In genomic region chr5:64862269-64862668, GRCm38 (mm10) we compare ENCODE assay signal across 8 mouse cellular contexts. TPM values are rescaled to one million over a fixed set of nuclear protein-coding genes. Genes with fewer than 3 reads are reported as not detected.
A peak's percentile ranks its signal among the peaks of the same experiment; 100 is the strongest.
DNase-seq lines count a peak whose midpoint lies in the region; ATAC-seq and TF ChIP-seq lines count a peak whose summit lies in the region.

No protein-coding gene starts in this region.

- peaks cover 6% of the 10 kb centered on the region for H3K9me3 ChIP-seq in E14TG2a.4 (ENCODE audit: low read length)
- H3K9me3 ChIP-seq in kidney, embryonic 15.5 days (replicated peaks): no peaks in the 10 kb centered on the region
- H3K9me3 ChIP-seq in liver, postnatal 0 days (ENCODE audit: low read length): no peaks in the 10 kb centered on the region

- TF ChIP-seq CTCF in E14TG2a.4 (conservative IDR thresholded peaks at IDR 0.05; ENCODE audit: low read length): no peak
- no peak for TF ChIP-seq CTCF in liver, postnatal 0 days (IDR thresholded peaks at IDR 0.05; ENCODE audit: low read depth)

- peak; percentile 16; the same call in 1 of the 2 replicates for ATAC-seq in kidney, embryonic 15.5 days (replicated peaks; ENCODE audit: low FRiP score)
- ATAC-seq in liver, postnatal 0 days: no peak
- ATAC-seq in erythroblast, adult 5-6 weeks (replicated peaks; ENCODE audit: low FRiP score, poor library complexity, severe bottlenecking): no peak

- peak; percentile 97 for DNase-seq in heart, adult 11 months
- no peak for DNase-seq in heart, postnatal 25 days (ENCODE audit: low spot score)
- peak; percentile 49 to 57 for DNase-seq in frontal cortex, postnatal 36 days (ENCODE audit: low spot score in 2 of 2)
- no peak for DNase-seq in liver, postnatal 0 days
- no peak for DNase-seq in adrenal gland, postnatal 4 days (ENCODE audit: low spot score in 2 of 2)

- no peak for TF ChIP-seq EP300 in liver, postnatal 0 days (IDR thresholded peaks at IDR 0.05; ENCODE audit: low read depth)

- peak overlapping the region; percentile 48; the same call in 1 of the 2 replicates for H3K4me2 ChIP-seq in kidney, embryonic 15.5 days
- peak overlapping the region; percentile 71 for H3K4me2 ChIP-seq in liver, postnatal 0 days (ENCODE audit: low read depth, low read length)

- H3K27ac ChIP-seq in kidney, embryonic 15.5 days: peak overlapping the region; percentile 95
- peak overlapping the region; percentile 71 for H3K27ac ChIP-seq in liver, postnatal 0 days (ENCODE audit: low read depth)

- H3K9ac ChIP-seq in kidney, embryonic 15.5 days: no peak overlapping the region
- peak overlapping the region; percentile 49; the same call in 1 of the 2 replicates for H3K9ac ChIP-seq in liver, postnatal 0 days (replicated peaks)

- no peaks in the 10 kb centered on the region for H3K36me3 ChIP-seq in E14TG2a.4 (ENCODE audit: insufficient read depth, low read length)
- H3K36me3 ChIP-seq in kidney, embryonic 15.5 days: no peaks in the 10 kb centered on the region
- H3K36me3 ChIP-seq in liver, postnatal 0 days (replicated peaks; ENCODE audit: insufficient read depth, low read length): no peaks in the 10 kb centered on the region

- intact Hi-C loops in heart, postnatal 25 days (cut with DNase I): loop anchor here (5.0 kb wide), 1 partner anchor 45 kb away; no protein-coding TSS in a partner anchor

- WGBS in kidney, embryonic 15.5 days: 57% methylated on average over 9 of the region's 9 CpGs
- WGBS in liver, postnatal 0 days (ENCODE audit: insufficient replicate concordance): 40% methylated on average over 9 of the region's 9 CpGs

- H3K4me3 ChIP-seq in E14TG2a.4 (replicated peaks; ENCODE audit: low read length): peak overlapping the region; percentile 53
- no peak overlapping the region for H3K4me3 ChIP-seq in kidney, embryonic 15.5 days (replicated peaks)
- H3K4me3 ChIP-seq in liver, postnatal 0 days (ENCODE audit: low read depth, low read length): peak overlapping the region; percentile 21; the same call in 1 of the 2 replicates

- peaks cover 71% of the 10 kb centered on the region for H3K4me1 ChIP-seq in E14TG2a.4 (replicated peaks; ENCODE audit: low read depth, low read length)
- peaks cover 37% of the 10 kb centered on the region for H3K4me1 ChIP-seq in kidney, embryonic 15.5 days
- H3K4me1 ChIP-seq in liver, postnatal 0 days (ENCODE audit: insufficient read depth): peaks cover 29% of the 10 kb centered on the region

- no peaks in the 10 kb centered on the region for H3K27me3 ChIP-seq in E14TG2a.4 (ENCODE audit: insufficient read depth, low read length)
- H3K27me3 ChIP-seq in kidney, embryonic 15.5 days: no peaks in the 10 kb centered on the region
- H3K27me3 ChIP-seq in liver, postnatal 0 days (ENCODE audit: insufficient read depth, low read length): no peaks in the 10 kb centered on the region

RNA-seq across cellular contexts. Expression of gene Klf3, which starts 59.1 kb away (rescaled TPM):
- 10 to 100 TPM; 43.6 to 55.6 TPM for total RNA-seq in heart, postnatal 25 days (2021)
- polyA plus RNA-seq in kidney, embryonic 15.5 days (2015; fragmentation: Nextera tagmentation; extraction: Ambion mirVana): 62.2 and 63.6 TPM in 2 replicates
- 63.5 and 65.7 TPM in 2 replicates for polyA plus RNA-seq in liver, postnatal 0 days (2015; fragmentation: Nextera tagmentation; extraction: Ambion mirVana)
- total RNA-seq in adrenal gland, postnatal 4 days (2021): 10 to 100 TPM; 87.3 to 91.7 TPM
- total RNA-seq in erythroblast, adult 5-6 weeks (2015; ENCODE audit: low replicate concordance): 207 and 277 TPM in 2 replicates
- total RNA-seq in erythroblast, adult 5-6 weeks (2017; ENCODE audit: low replicate concordance): 170 and 195 TPM in 2 replicates

Comparison
In these comparisons a context has a peak if more than half of its experiments do, and no peak if none do; other contexts are left out.
1. DNase-seq: peak in heart, adult 11 months (single experiment) and frontal cortex, postnatal 36 days (2 of 2); none in heart, postnatal 25 days (single experiment), liver, postnatal 0 days (single experiment) and adrenal gland, postnatal 4 days (0 of 2).